ENCODE assay signal across 8 mouse cellular contexts in the genomic region with DNA sequence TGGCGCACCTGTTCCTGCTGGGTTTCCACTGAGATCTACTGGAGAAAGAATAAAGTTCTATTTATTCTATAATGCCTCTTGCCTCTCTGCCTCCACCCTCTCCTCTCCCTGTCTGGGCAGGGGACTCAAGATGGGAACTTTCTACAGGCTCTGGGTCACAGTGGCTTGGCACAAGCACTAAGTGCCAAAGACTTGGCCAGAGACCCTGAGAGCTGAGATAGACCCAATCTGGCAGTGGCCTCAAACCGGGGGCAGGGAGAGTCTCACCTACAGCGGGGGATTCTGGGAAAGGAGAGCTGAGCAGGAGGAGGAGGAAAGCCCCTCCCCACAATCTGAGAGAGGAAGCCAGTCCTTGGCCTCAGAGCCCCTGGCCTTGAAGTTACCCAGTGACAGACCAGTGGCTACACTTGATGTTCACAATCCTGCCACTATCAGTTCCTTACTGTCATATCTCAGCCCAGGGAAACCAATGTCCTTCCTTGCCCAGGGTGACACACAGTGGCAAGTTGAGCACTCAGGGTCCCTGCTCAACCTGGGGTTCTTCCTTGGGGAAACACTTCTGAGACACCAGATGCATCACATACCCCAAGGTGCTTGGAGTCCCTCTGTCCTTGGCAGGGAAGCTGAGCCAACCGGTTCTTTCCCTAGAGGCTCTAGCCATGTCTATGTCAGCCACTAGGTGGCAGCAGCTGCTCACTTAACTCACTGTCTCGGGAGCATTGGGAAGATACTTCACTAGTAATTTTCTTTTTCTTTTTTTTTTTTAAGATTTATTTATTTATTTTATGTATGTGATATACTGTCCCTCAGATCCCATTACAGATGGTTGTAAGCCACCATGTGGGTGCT. TPM values are rescaled to one million over a fixed set of nuclear protein-coding genes. Genes with fewer than 3 reads are reported as not detected.
DNase-seq lines count a peak whose midpoint lies in the region; ATAC-seq and TF ChIP-seq lines count a peak whose summit lies in the region.

No protein-coding gene starts in this region.

- H3K36me3 ChIP-seq in small intestine, adult 2 months (ENCODE audit: control insufficient read depth, insufficient read depth, low read length), result peaks cover 42% of the 10 kb centered on the region

- no peaks in the 10 kb centered on the region for H3K27me3 ChIP-seq in small intestine, adult 2 months (ENCODE audit: control insufficient read depth, insufficient read depth, low read length)

- no peaks in the 10 kb centered on the region for H3K4me1 ChIP-seq in bone marrow, adult 2 months (ENCODE audit: control insufficient read depth, insufficient read depth, low read length)
- peaks cover 6% of the 10 kb centered on the region; the same call in 1 of the 2 replicates for H3K4me1 ChIP-seq in small intestine, adult 2 months (ENCODE audit: control insufficient read depth, insufficient read depth, insufficient read length, low read length)

- TF ChIP-seq CTCF in gastrocnemius, adult 2 months (IDR thresholded peaks at IDR 0.05), result peak; percentile 83
- TF ChIP-seq CTCF in bone marrow, adult 2 months (IDR thresholded peaks at IDR 0.05; ENCODE audit: control insufficient read depth, insufficient read depth, low read length), result peak; percentile 84
- peak; percentile 72; the same call in 1 of the 2 replicates for TF ChIP-seq CTCF in small intestine, adult 2 months (IDR thresholded peaks at IDR 0.05; ENCODE audit: extremely low read depth, insufficient read length, insufficient replicate concordance, low read depth, low read length)

- ATAC-seq in erythroid progenitor cell, adult 5-6 weeks (replicated peaks; ENCODE audit: low FRiP score, poor library complexity, severe bottlenecking), result peak; percentile 72

- H3K4me3 ChIP-seq in gastrocnemius, adult 2 months, result no peak overlapping the region
- no peak overlapping the region for H3K4me3 ChIP-seq in bone marrow, adult 2 months (replicated peaks; ENCODE audit: control insufficient read depth, low read depth, low read length)
- H3K4me3 ChIP-seq in small intestine, adult 2 months (ENCODE audit: low read depth, low read length), result no peak overlapping the region

- TF ChIP-seq POLR2A in bone marrow, adult 2 months (IDR thresholded peaks at IDR 0.05; ENCODE audit: borderline replicate concordance, control insufficient read depth, low read depth, low read length), result no peak
- no peak for TF ChIP-seq POLR2A in small intestine, adult 2 months (IDR thresholded peaks at IDR 0.05; ENCODE audit: low read depth, low read length)

- 54% methylated on average over 5 of the region's 5 CpGs for WGBS in bone marrow, adult 2 months
- 50% methylated on average over 5 of the region's 5 CpGs for WGBS in small intestine, adult 2 months

- no peak overlapping the region for H3K27ac ChIP-seq in gastrocnemius, adult 2 months
- H3K27ac ChIP-seq in bone marrow, adult 2 months (ENCODE audit: control insufficient read depth, insufficient read depth, low read depth, low read length, poor library complexity), result no peak overlapping the region
- H3K27ac ChIP-seq in small intestine, adult 2 months (ENCODE audit: insufficient read depth, low read depth, low read length), result no peak overlapping the region

- intact Hi-C loops in gastrocnemius, adult 2 months (cut with DNase I), result no loop called here
- intact Hi-C loops in gastrocnemius, postnatal 14 days (cut with DNase I; ENCODE audit: low total_unique reads), result loop anchor here (10.0 kb wide), 1 partner anchor 120 kb away; no protein-coding TSS in a partner anchor

- peak; percentile 81 for DNase-seq in gastrocnemius, adult 2 months
- no peak for DNase-seq in gastrocnemius, postnatal 14 days
- DNase-seq in B cell, adult 2 months, result peak; percentile 73 to 74
- DNase-seq in kidney, postnatal 10 days, result peak; percentile 88
- DNase-seq in lung, postnatal 14 days, result peak; percentile 86

RNA-seq across cellular contexts. Expression of gene Gjd3, which starts 7.7 kb away (rescaled TPM):
- total RNA-seq in gastrocnemius, adult 2 months (2021), result not detected
- not detected for total RNA-seq in gastrocnemius, postnatal 14 days (2021)
- polyA plus RNA-seq in bone marrow, adult 2 months (2011; ENCODE audit: insufficient read depth, insufficient read length, low replicate concordance, missing spikeins), result not detected in 2 replicates
- not detected in 2 replicates for total RNA-seq in erythroid progenitor cell, adult 5-6 weeks (2015; ENCODE audit: low replicate concordance)
- total RNA-seq in erythroid progenitor cell, adult 5-6 weeks (2017; ENCODE audit: low replicate concordance), result not detected in 2 replicates
- 3.6 and 5.8 TPM in 2 replicates for polyA plus RNA-seq in small intestine, adult 2 months (2012; rRNA removed)

RNA-seq across cellular contexts. Expression of gene Rara, which starts 47.5 kb away (rescaled TPM):
- total RNA-seq in gastrocnemius, adult 2 months (2021), result 10 to 100 TPM; 10.2 to 12.4 TPM
- 10 to 100 TPM; 13.7 to 19.7 TPM for total RNA-seq in gastrocnemius, postnatal 14 days (2021)
- 8.9 and 17.2 TPM in 2 replicates for polyA plus RNA-seq in bone marrow, adult 2 months (2011; ENCODE audit: insufficient read depth, insufficient read length, low replicate concordance, missing spikeins)
- 4.3 and 18.4 TPM in 2 replicates for total RNA-seq in erythroid progenitor cell, adult 5-6 weeks (2015; ENCODE audit: low replicate concordance)
- 0.51 and 1.4 TPM in 2 replicates for total RNA-seq in erythroid progenitor cell, adult 5-6 weeks (2017; ENCODE audit: low replicate concordance)
- polyA plus RNA-seq in small intestine, adult 2 months (2012; rRNA removed), result 25.3 and 56.3 TPM in 2 replicates

RNA-seq across cellular contexts. Expression of gene Top2a, which starts 48.9 kb away (rescaled TPM):
- under 1 TPM; 0.11 to 0.18 TPM for total RNA-seq in gastrocnemius, adult 2 months (2021)
- total RNA-seq in gastrocnemius, postnatal 14 days (2021), result 10 to 100 TPM; 13.8 to 16.9 TPM
- polyA plus RNA-seq in bone marrow, adult 2 months (2011; ENCODE audit: insufficient read depth, insufficient read length, low replicate concordance, missing spikeins), result 161 and 191 TPM in 2 replicates
- 1,106 and 1,185 TPM in 2 replicates for total RNA-seq in erythroid progenitor cell, adult 5-6 weeks (2015; ENCODE audit: low replicate concordance)
- 1,820 and 2,303 TPM in 2 replicates for total RNA-seq in erythroid progenitor cell, adult 5-6 weeks (2017; ENCODE audit: low replicate concordance)
- polyA plus RNA-seq in small intestine, adult 2 months (2012; rRNA removed), result 1.7 and 5.8 TPM in 2 replicates

Comparison
In these comparisons a context has a peak if more than half of its experiments do, and no peak if none do; other contexts are left out.
1. RNA of gene Top2a, which starts 48.9 kb away (total RNA-seq): 1,106 to 2,303 TPM in erythroid progenitor cell, adult 5-6 weeks; 13.8 to 16.9 TPM in gastrocnemius, postnatal 14 days and 0.11 to 0.18 TPM in gastrocnemius, adult 2 months; every median in the first group is over 10 times any median in the second.
2. Peak in every context shown above with its lines, with median percentiles within 50 percentile points of each other: CTCF ChIP-seq.